Mouse (Mus musculus): ENCODE measurements around the gene Cnst. TPM values are rescaled to one million over a fixed set of nuclear protein-coding genes. Genes with fewer than 3 reads are reported as not detected.
"Not testable (repeated sequence)": the region's sequence is repeated elsewhere in the genome, so short reads cannot be mapped to it uniquely, and the experiment has no call there.

Cnst gene
- total RNA-seq, 2 experiments from 2014 or later: 37.2 to 40.1 TPM

GRCm38 (mm10) chr1:179642726-179643125 lies 96.6 kb downstream of the Cnst start:
- DNase-seq (ENCODE audit: low spot score in 2 of 2): no peak

DNA sequence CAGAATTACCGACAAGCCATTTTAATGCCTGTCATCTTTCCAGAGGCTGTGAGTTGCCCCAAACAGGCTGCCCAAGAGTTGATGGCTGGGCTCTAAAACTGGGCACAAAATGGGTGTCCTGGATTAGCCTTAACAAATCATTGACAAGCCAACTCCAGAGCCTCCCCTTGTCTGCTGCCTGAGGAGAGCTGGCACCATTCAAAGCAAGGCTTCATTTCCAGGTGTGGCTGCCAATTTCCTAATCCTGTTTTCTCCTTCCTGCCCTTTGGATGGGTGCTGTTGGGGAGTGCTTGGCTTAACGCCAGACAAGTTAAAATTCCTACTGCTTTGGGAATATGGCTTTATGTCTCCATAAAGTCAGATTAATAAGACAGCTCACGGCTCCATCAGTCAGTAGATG lies 98.0 kb downstream of the Cnst start:
- DNase-seq (ENCODE audit: low spot score in 2 of 2): no peak

DNA sequence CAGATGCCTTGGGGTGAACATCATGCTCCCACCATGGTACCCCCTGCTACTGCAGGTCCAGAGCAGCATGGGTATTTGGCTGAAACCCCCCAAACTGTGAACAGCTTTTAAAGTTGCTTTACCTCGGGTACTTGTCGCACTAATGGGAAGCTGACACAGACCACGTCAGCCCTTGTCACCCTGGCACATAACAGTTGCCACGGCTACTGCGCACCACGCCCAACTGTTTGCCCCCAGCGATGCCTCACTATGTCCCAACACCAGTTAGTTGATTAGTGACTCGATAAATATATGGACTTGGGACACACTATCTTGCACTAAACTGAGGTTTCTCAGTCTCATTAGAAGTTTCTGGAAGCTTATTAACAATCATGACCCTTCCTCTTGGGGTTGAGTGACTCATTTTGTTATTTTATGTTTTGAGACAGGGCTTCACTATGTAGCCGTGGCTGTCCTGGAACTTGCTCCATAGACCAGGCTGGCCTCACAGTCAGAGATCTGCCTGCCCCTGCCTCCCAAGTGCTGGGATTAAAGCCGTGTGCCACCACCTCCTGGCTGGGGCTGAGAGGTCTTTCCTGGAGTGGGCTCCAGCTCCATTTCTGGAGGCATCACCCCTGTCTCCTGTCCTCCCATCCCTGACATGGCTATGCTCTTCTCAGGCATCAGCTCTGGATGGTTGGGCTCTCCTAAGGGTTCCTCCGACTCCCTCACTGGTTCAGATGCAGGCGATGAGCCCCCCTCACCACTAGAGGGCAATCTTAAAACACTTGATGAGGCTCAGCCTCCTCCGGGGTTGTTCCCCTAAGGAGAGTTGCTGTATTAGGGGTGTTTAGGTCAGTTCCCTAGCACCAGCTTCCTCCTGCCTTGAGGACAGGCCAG lies 99.2 kb downstream of the Cnst start:
- peak; percentile 83 to 86 for DNase-seq (ENCODE audit: low spot score in 2 of 2)

GRCm38 (mm10) chr1:179645980-179646268 lies 99.8 kb downstream of the Cnst start:
- no peak for DNase-seq (ENCODE audit: low spot score in 2 of 2)

DNA sequence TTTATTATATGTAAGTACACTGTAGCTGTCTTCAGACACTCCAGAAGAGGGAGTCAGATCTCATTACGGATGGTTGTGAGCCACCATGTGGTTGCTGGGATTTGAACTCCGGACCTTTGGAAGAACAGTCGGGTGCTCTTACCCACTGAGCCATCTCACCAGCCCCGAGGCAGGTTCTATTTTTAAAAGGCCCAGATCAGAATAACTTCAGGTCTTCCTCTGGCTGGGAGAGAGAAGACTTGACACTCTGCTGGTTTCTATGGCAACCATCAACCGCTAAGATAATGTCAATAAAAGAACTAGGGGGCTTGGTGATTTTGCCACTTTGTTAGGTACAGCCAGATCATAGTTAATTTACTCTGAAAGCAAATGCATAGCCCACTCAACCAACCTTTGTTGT lies 102.5 kb downstream of the Cnst start:
- DNase-seq (ENCODE audit: low spot score in 2 of 2): not testable (repeated sequence)

GRCm38 (mm10) chr1:179649324-179649723 lies 103.2 kb downstream of the Cnst start:
- no peak for DNase-seq (ENCODE audit: low spot score in 2 of 2)

DNA sequence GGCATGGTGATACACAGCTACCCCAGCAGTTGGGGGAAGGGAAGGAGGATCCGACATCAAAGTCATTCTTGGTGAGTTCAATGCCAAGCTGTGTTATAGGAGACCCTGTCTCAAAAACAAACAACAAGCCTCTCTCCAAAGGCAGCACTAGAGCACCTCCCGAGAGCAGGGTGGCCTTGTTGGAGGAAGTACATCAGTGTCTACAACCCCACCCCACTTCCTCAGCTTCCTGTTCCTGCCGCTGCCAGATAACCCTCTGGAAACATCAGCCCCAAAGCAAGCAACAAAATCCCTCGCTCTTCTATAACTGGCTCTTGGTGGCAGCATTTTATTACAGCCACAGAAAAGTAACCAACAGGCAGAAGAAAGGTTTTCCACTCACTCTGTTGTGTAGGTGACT lies 104.1 kb downstream of the Cnst start:
- no peak for DNase-seq (ENCODE audit: low spot score in 2 of 2)

GRCm38 (mm10) chr1:179651224-179651623 lies 105.1 kb downstream of the Cnst start:
- DNase-seq (ENCODE audit: low spot score in 2 of 2): no peak

DNA sequence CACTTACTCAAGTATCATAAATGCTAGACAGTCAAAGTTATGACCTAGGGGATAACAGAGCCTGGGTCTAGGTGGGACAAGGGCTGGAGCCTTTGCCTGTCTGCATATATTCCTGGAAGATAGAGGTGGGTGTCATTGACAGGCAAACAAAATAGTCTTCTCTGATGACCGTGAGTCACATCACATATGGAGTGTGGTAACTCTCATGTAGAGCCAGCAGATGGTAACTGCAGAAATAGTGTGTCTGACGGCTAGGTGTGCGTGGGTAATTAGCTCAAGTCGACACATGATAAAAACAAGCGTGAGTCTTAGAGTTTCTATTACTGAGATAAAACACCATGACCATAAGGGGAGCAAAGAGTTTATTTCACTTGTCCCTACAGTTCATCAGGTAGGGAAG lies 116.9 kb downstream of the Cnst start:
- peak; percentile 21 to 27 for DNase-seq (ENCODE audit: low spot score in 2 of 2)

GRCm38 (mm10) chr1:179664309-179664930 lies 118.2 kb downstream of the Cnst start:
- DNase-seq (ENCODE audit: low spot score in 2 of 2): no peak

- DNase-seq (ENCODE audit: low spot score in 2 of 2): no peak
These were observed 120.8 kb downstream of the Cnst start for GRCm38 (mm10) chr1:179666971-179667370.

DNA sequence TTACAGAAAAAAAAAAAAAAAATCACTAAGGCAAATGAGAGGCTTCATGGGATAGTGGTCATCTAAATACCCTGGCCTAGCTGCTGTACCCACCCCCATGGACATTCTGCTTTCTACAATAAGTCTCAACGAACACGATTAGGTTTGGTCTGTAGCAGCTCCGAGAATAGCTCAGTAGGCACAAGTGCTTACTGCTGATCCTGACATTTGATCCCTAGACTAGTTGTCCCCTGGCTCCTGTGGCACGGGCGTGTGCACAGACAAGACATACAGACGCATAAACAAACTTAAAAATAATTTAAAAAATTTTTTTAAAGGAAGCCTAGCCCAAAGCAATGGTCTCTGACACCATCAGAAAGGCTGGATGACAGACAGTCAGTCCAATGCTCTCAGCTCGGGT lies 121.3 kb downstream of the Cnst start:
- no peak for DNase-seq (ENCODE audit: low spot score in 2 of 2)

DNA sequence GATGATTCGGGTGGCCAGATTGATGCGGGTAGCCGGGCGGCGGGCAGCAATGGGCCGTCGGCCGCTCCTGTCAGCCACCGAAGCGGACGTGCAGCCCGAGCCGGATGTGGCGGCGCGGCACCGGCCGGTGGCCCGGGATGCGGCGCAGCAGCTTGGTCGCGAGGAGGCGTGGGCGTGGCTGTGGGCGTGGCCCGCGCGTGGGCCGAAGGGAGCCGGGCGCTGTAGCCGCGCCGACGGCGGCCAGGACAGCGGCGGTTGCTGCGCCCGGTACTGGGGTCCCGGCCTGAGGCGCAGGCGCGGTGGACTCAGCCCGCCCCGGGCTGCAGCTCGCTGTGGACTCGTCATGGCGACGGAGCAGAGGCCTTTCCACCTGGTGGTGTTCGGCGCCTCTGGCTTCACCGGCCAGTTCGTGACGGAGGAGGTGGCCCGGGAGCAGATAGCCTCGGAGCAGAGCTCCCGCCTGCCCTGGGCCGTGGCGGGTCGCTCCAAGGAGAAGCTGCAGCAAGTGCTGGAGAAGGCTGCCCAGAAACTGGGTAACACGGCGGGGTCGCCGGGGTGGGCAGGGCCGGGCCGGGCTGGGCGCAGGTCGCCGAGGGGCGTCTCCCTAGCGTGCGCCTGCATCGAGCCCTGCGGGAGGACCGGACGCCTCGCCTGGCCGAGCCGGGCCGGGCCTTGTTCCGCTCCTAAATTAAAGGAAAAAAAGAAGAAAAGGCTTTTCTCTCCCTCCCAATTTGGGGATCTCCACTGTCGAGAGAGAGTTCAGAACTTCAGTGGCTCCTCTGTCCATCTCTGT lies 122.0 kb downstream of the Cnst start, which contains the start of gene Sccpdh:
Gene Sccpdh, plus strand, starts transcription at position 198 of the 793 bp plus-strand sequence.
- peak; percentile 81 to 82 for DNase-seq (ENCODE audit: low spot score in 2 of 2)

- no peak for DNase-seq (ENCODE audit: low spot score in 2 of 2)
These were observed 122.8 kb downstream of the Cnst start for GRCm38 (mm10) chr1:179668836-179669537.

DNA sequence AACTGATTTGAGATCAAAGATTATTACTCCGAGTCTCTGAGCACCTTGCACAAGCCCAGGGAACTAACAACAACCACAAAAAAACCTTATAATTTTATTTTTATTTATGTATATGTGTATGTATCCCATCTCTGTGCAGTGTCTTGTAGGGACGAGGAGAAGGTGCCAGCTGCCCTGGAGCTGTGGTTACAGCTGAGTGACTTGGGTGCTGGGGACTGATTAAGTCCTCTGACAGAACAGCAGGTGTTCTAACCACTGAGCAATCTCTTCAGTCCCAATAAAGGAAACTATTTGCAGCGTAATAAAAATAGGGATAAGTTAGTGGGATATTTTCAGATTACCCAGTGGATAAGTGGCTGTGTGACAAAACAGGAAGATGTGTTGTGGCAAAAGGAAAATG lies 128.2 kb downstream of the Cnst start:
- no peak for DNase-seq (ENCODE audit: low spot score in 2 of 2)

DNA sequence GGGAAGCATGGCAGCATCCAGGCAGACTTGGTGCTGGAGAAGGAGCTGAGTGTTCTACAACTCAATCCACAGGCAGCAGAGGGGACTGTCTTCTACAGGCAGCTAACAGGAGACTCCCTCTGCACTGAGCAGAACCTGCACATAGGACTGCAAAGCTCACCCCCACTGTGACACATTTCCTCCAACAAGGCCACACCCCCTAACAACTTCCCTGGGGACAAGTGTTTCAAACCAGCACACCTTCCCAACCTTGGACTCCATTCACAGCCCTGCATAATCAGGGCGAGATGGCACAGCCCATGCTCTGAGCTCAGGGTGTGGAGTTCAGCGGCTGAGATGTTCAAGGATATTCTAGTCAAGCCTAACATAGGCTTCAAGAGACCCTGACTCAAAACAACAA lies 130.9 kb downstream of the Cnst start:
- DNase-seq (ENCODE audit: low spot score in 2 of 2): no peak

Other genes starting within 250 kb of the Cnst start
- 10 to 100 TPM; 26.6 to 27.4 TPM for gene Smyd3, start 28.3 kb upstream of the Cnst start, total RNA-seq (2021)
- gene Tfb2m, start 103 bp upstream of the Cnst start, total RNA-seq (2021): 10 to 100 TPM; 20.8 to 23.8 TPM
- 10 to 100 TPM; 62.2 to 62.4 TPM for gene Sccpdh, start 121.8 kb downstream of the Cnst start, total RNA-seq (2021)
- under 1 TPM; 0.12 to 0.16 TPM for gene Kif28, start 198.9 kb downstream of the Cnst start, total RNA-seq (2021)

All from left cerebral cortex, adult 18-20 months (tissue).